Mouse (Mus musculus): ENCODE data around the gene Coasy. TPM values are rescaled to one million over a fixed set of nuclear protein-coding genes. Genes with fewer than 3 reads are reported as not detected.

The Coasy gene
- total RNA-seq, 2 experiments from 2014 or later: 7.1 to 9.8 TPM

DNA sequence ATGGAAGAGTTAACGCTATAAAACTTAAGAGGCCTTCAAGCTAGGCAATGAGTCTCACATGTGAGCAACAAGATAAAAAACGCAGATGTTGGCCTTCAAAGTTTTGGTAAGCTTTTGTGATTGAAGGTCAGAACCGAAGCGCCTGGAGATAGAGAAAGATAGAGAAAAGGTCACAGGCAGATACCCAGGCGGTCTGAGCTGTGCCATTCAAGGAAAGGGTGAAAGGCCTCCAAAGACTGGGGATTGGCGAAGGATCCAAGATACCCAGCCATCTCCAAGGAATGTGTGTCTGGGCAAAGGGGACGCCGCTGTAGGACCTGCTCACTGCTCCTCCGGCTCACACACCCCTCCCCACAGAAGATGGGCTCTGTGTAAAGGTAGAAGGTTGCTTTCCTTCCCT is 17.4 kb upstream of the Coasy start:
- intact Hi-C loops (cut with DNase I): loop anchor here (10.0 kb wide), 1 partner anchor 350 kb away; the partner anchor contains the start of genes Hspb9 and Kat2a
- no peak for TF ChIP-seq CTCF (IDR thresholded peaks at IDR 0.05)
- Histone ChIP-seq H3K4me3 (no peak overlapping the region), H3K27ac (peak overlapping the region; percentile 95)
- DNase-seq: no peak

DNA sequence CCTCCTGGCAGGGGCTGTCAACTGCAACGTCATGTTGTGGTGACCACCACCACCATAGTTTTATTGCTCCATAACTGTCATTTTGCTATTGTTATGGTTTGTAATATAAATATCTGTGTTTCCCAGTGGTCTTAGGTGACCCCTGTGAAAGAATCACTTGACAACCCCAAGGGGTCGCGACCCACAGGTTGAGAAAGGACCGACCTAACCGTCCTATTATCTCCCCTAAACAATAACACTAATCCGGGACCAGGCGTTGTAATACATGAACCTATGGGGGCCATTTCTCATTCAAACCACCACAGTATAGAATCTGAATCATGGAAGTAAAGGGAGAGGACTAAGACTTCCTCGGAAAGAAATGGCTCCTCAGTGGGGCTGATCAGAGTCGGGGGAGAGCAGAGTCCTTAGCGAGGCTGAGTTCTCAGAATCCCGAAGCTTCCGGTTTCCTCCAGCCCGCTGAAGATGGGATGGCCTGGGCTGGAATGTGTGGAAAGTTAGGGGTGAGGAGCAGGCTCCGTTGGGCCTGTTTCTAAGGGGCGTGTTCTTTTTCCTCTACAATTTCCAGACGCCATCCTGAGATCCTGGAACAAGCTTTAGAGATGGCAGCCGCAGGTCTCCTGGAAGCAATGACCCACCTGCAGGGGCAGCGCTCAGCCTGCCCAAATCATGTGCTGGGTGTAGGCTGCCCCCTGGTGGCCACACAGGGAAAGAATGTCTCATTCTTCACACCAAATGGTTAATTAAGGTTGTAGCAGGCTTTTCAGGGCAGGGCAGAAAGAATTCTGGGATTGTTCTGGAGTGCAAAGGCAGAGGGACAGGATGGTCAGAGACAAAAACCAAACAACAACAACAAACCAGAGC is 15.6 kb upstream of the Coasy start:
- intact Hi-C loops (cut with DNase I): loop anchor here (10.0 kb wide), 1 partner anchor 352 kb away; the partner anchor contains the start of genes Hspb9 and Kat2a

DNA sequence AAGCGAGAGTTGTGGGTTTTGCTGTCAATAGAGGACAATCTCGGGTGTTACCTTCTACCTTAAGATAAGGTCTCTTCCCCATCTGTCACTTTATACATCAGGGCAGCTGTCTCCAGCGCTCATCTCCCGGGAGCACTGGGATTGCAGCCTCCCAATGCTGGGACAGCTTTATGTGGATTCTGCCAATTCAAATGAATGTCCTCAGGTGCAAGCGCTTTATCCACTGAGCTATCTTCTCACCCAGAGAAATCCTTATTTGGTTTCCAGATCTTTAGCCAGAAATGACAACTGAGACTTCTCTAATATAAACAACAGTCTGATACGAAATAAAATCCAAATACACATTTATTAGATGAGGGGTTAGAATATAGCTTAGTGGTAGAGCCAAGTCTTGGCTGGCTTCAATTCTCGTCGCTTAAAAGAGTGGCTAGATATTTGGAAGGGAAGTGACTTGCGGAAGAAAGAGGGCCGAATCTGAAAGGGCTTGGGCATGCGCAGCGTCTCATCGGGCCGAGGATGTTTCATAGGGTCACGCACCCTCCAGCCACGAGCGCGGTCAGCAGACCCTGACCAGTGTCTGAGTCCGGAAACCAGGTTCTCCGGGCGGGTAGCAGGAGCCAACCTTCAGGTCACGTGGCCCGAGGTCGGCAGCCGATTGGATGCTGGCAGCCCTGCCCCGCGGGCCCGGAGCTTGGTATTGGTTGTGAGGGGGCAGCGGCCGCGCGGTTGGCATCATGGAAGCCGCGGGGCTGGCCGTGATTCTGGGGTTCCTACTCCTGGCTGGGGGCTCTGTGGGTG is 12.8 kb upstream of the Coasy start, which contains the start of gene Naglu:
Naglu (plus strand) TSS at position 622 of the 798 bp plus-strand sequence.
- TF ChIP-seq CTCF (IDR thresholded peaks at IDR 0.05): no peak
- peak within 1 kb of the TSS; percentile 94 for H3K27ac ChIP-seq
- peak within 1 kb of the TSS; percentile 78 for H3K4me3 ChIP-seq
- peak; percentile 99 for DNase-seq
- intact Hi-C loops (cut with DNase I): loop anchor here (10.0 kb wide), 1 partner anchor 355 kb away; the partner anchor contains the start of genes Hspb9 and Kat2a

More for the DNA sequence above, 15.6 kb upstream of the Coasy start:
- TF ChIP-seq CTCF (IDR thresholded peaks at IDR 0.05): no peak; the same call in none of the 2 replicates
- Histone ChIP-seq H3K27ac (peak overlapping the region; percentile 95), H3K4me3 (peak overlapping the region; percentile 59)
- DNase-seq: peak; percentile 88

DNA sequence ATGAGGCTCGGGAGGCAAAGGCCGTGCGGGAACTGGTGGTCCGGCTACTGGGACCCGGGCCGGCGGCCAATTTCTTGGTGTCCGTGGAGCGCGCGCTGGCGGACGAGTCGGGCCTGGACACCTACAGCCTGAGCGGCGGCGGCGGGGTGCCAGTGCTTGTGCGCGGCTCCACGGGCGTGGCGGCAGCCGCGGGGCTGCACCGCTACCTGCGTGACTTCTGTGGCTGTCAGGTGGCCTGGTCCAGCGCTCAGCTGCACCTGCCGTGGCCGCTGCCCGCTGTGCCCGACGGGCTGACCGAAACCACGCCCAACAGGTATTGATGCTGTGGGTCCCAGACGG is 12.2 kb upstream of the Coasy start:
- intact Hi-C loops (cut with DNase I): no loop called here
- no peak for DNase-seq
- peak overlapping the region; percentile 94 for H3K27ac ChIP-seq
- no peak for TF ChIP-seq CTCF (IDR thresholded peaks at IDR 0.05)
- peak overlapping the region; percentile 78 for H3K4me3 ChIP-seq

DNA sequence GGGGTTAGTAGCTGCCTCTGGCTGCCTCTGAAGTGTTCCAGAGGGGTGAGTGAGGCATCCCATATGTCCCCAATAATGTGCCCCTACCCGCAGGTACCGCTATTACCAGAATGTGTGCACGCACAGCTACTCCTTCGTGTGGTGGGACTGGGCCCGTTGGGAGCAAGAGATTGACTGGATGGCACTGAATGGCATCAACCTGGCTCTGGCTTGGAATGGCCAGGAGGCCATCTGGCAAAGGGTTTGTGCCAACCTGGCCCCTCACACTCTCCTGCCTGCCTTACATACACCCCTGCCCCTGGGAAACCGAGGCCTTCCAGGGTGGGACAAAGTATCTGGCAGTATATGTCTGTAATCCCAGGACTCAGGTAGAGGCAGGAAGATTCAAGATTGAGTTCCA is 11.4 kb upstream of the Coasy start:
- Histone ChIP-seq H3K4me3 (peak overlapping the region; percentile 78; the same call in 1 of the 2 replicates), H3K27ac (no peak overlapping the region; the same call in 1 of the 2 replicates)
- no peak for TF ChIP-seq CTCF (IDR thresholded peaks at IDR 0.05)
- intact Hi-C loops (cut with DNase I): no loop called here
- DNase-seq: no peak

DNA sequence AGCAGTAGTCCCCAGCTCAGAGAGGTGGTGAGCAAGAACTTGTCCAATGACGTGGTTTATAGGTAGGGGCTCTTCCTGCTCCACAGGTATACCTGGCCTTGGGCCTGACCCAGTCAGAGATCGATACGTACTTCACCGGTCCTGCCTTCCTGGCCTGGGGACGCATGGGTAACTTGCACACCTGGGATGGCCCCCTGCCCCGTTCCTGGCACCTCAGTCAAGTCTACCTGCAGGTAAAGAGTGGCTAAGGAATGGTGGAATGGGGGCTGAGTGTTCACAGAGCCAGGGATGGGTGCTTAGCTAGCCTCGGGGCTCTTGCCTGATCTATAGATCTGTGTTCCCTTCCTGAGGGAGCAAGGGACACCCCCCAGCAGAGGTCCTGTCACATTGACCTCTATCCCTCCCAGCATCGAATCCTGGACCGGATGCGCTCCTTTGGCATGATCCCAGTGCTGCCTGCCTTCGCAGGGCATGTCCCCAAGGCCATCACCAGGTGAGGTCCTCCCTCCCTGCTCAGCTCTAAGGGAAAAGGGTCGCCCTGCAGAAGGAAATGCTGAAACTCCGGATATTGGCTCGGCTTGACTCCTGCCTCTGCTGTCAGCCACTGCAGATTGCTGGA is 10.4 kb upstream of the Coasy start:
- Histone ChIP-seq H3K4me3 (no peak overlapping the region), H3K27ac (no peak overlapping the region)
- intact Hi-C loops (cut with DNase I): no loop called here
- no peak for TF ChIP-seq CTCF (IDR thresholded peaks at IDR 0.05)
- DNase-seq: no peak

DNA sequence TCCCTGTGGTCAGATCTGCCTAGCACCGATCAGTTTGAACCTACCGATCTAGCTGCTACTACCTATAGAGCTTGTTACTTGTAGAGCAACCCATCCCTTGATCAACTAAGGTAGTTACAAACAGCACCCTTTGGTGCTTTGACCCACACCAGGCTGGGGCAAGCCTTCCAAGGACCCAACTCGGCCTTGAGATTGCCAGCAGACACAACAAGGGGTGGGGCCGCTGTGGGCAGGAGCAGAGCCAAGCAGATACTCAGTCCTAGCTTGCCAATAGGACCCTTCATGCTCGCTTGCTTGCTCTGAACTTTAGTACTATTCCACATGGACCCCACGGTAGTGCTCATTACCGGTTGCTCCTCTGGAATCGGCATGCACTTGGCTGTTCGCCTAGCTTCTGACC is 4.2 kb upstream of the Coasy start, which contains the start of gene Hsd17b1:
Hsd17b1 (plus strand) TSS at position 291 of the 400 bp plus-strand sequence.
- no peak for DNase-seq
- TF ChIP-seq CTCF (IDR thresholded peaks at IDR 0.05): no peak
- Histone ChIP-seq H3K4me3 (no peak within 1 kb of the TSS), H3K27ac (no peak within 1 kb of the TSS)
- intact Hi-C loops (cut with DNase I): no loop called here

DNA sequence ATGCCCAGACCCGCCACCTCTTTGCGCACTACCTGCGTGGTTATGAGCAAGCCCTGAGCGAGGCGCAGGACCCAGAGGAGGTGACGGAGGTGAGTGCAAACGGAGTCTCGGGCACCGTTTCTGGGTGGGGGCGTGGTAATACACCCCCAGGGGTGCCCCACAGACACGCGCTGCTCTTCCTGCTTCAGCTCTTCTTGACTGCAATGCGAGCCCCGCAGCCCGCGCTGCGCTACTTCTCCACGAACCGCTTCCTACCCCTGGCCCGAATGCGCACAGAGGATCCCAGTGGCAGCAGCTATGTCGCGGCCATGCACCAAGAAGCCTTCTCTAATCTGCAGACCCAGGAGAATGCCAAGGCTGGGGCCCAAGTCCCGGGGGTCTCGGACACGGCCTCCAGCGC is 2.6 kb upstream of the Coasy start:
- intact Hi-C loops (cut with DNase I): loop anchor here (5.0 kb wide), 1 partner anchor 98 kb away; the partner anchor contains the start of gene Ccr10
- Histone ChIP-seq H3K27ac (no peak overlapping the region), H3K4me3 (no peak overlapping the region)
- TF ChIP-seq CTCF (IDR thresholded peaks at IDR 0.05): no peak
- no peak for DNase-seq

DNA sequence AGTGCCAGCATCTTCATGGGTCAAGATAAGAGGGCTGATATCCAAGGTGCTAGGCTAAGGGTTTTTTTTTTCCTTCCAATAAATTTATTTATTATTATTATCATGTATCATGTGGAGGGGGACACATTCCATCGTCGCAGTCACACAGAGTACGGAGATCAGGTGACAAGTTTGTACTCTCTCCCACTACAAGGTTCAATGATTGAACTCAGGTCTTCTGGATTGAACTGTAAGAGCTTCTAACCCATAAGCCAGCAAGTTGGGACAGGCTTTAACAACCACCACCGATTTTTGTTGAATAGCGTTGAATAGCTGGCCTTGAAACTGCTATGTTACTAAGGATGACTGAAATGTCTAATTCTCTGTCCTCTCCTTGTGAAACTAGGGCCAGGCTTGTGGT is 1.9 kb upstream of the Coasy start:
- intact Hi-C loops (cut with DNase I): loop anchor here (5.0 kb wide), 1 partner anchor 97 kb away; the partner anchor contains the start of gene Ccr10
- no peak for DNase-seq
- no peak for TF ChIP-seq CTCF (IDR thresholded peaks at IDR 0.05)
- Histone ChIP-seq H3K4me3 (no peak overlapping the region), H3K27ac (no peak overlapping the region)

DNA sequence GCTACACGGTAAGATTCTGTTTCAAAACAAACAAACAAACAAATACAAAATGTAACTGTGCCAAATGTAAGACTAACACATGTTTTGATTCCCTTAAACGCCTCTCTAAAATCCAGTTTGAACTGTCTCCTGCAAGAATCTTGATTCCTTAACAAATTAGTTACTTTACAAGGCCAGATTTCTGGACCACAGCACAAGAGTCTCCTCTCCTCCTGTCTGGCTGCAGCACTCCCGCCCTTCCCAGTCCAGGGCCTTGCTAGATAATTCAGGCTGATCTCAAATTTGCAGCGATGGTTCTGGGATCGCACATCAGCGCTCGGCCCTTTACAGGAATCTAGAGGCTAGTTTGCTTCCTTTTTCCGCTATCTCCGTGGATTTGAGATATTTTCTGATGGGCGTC is 706 bp upstream of the Coasy start:
- intact Hi-C loops (cut with DNase I): loop anchor here (5.0 kb wide), 1 partner anchor 96 kb away; the partner anchor contains the start of gene Ccr10
- TF ChIP-seq CTCF (IDR thresholded peaks at IDR 0.05): no peak
- peak overlapping the region; percentile 97 for H3K27ac ChIP-seq
- H3K4me3 ChIP-seq: peak overlapping the region; percentile 78
- no peak for DNase-seq

DNA sequence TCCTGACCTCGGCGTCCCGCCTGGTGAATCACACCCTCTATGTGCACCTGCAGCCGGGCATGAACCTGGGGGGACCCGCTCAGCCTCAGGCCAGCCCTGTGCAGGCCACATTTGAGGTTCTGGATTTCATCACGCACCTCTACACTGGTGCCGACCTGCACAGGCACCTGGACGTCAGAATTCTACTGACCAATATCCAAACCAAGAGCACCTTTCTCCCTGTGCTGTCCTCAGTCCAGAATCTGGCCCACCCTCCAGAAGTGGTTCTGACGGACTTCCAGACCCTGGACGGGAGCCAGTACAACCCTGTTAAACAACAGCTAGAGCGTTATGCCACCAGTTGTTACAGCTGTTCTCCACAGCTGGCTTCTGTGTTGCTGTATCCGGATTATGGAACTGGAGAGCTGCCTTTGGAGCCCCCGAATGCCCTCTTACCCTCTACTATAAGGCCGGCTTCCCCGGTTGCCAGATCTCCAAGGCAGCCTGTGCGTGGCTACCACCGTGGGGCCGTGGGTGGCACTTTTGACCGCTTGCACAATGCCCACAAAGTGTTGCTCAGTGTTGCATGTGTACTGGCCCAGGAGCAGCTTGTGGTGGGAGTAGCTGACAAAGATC is 825 bp downstream of the Coasy start:
- TF ChIP-seq CTCF (IDR thresholded peaks at IDR 0.05): no peak
- intact Hi-C loops (cut with DNase I): loop anchor here (5.0 kb wide), 1 partner anchor 94 kb away; the partner anchor contains the start of gene Ccr10
- H3K4me3 ChIP-seq: peak overlapping the region; percentile 78
- DNase-seq: no peak
- peak overlapping the region; percentile 97 for H3K27ac ChIP-seq
